Mouse (Mus musculus): ENCODE data around the gene Gfap. TPM values are rescaled to one million over a fixed set of nuclear protein-coding genes. Genes with fewer than 3 reads are reported as not detected.
A peak's percentile ranks its signal among the peaks of the same experiment; 100 is the strongest.

Gfap gene
- polyA plus RNA-seq, 1 experiment from 2014 or later = 2.4 TPM

- H3K27me3 ChIP-seq (replicated peaks) = no peaks in the 10 kb centered on the region
- H3K9ac ChIP-seq (replicated peaks) = no peak overlapping the region
- H3K4me3 ChIP-seq (replicated peaks) = no peak overlapping the region
- ATAC-seq (ENCODE audit: low FRiP score) = no peak
- 47% methylated on average over 4 of the region's 4 CpGs for WGBS
- H3K27ac ChIP-seq (replicated peaks) = no peak overlapping the region
- no peaks in the 10 kb centered on the region for H3K4me1 ChIP-seq
- no peaks in the 10 kb centered on the region for H3K9me3 ChIP-seq (replicated peaks)
- peaks cover 85% of the 10 kb centered on the region for H3K36me3 ChIP-seq
- H3K4me2 ChIP-seq = no peak overlapping the region
Measured at GRCm38 (mm10) chr11:102864272-102864671, 36.4 kb downstream of the Gfap start.

- no peak for ATAC-seq (ENCODE audit: low FRiP score)
- H3K36me3 ChIP-seq = peaks cover 87% of the 10 kb centered on the region
Measured at GRCm38 (mm10) chr11:102859933-102860332, 40.8 kb downstream of the Gfap start.

GRCm38 (mm10) chr11:102858951-102859350 lies 41.8 kb downstream of the Gfap start:
- H3K27me3 ChIP-seq (replicated peaks) = no peaks in the 10 kb centered on the region
- no peak overlapping the region for H3K9ac ChIP-seq (replicated peaks)
- H3K4me1 ChIP-seq = no peaks in the 10 kb centered on the region
- H3K36me3 ChIP-seq = peaks cover 90% of the 10 kb centered on the region
- WGBS = 71% methylated on average over 11 of the region's 11 CpGs
- H3K27ac ChIP-seq (replicated peaks) = peak overlapping the region; percentile 37; the same call in 1 of the 2 replicates
- H3K9me3 ChIP-seq (replicated peaks) = no peaks in the 10 kb centered on the region
- H3K4me2 ChIP-seq = no peak overlapping the region
- no peak for ATAC-seq (ENCODE audit: low FRiP score)
- H3K4me3 ChIP-seq (replicated peaks) = no peak overlapping the region

More at GRCm38 (mm10) chr11:102859933-102860332, 40.8 kb downstream of the Gfap start:
- Histone ChIP-seq H3K9ac (replicated peaks) (no peak overlapping the region), H3K4me2 (no peak overlapping the region), H3K27ac (replicated peaks) (no peak overlapping the region), H3K4me1 (no peaks in the 10 kb centered on the region), H3K4me3 (replicated peaks) (no peak overlapping the region), H3K27me3 (replicated peaks) (no peaks in the 10 kb centered on the region), H3K9me3 (replicated peaks) (no peaks in the 10 kb centered on the region)
- 87% methylated on average over 8 of the region's 8 CpGs for WGBS

GRCm38 (mm10) chr11:102855941-102856340 lies 44.8 kb downstream of the Gfap start:
- H3K36me3 ChIP-seq = peaks cover 92% of the 10 kb centered on the region
- WGBS = 89% methylated on average over 6 of the region's 6 CpGs
- no peaks in the 10 kb centered on the region for H3K4me1 ChIP-seq
- H3K4me2 ChIP-seq = no peak overlapping the region
- no peak overlapping the region for H3K27ac ChIP-seq (replicated peaks)
- no peak overlapping the region for H3K4me3 ChIP-seq (replicated peaks)
- H3K9me3 ChIP-seq (replicated peaks) = no peaks in the 10 kb centered on the region
- H3K9ac ChIP-seq (replicated peaks) = no peak overlapping the region
- H3K27me3 ChIP-seq (replicated peaks) = no peaks in the 10 kb centered on the region
- no peak for ATAC-seq (ENCODE audit: low FRiP score)

GRCm38 (mm10) chr11:102853760-102854159 lies 47.0 kb downstream of the Gfap start:
- Histone ChIP-seq H3K4me1 (no peaks in the 10 kb centered on the region), H3K27ac (replicated peaks) (no peak overlapping the region), H3K4me2 (no peak overlapping the region), H3K9ac (replicated peaks) (no peak overlapping the region), H3K36me3 (peaks cover 92% of the 10 kb centered on the region), H3K9me3 (replicated peaks) (no peaks in the 10 kb centered on the region), H3K4me3 (replicated peaks) (no peak overlapping the region), H3K27me3 (replicated peaks) (no peaks in the 10 kb centered on the region)
- no peak for ATAC-seq (ENCODE audit: low FRiP score)

- no peak for ATAC-seq (ENCODE audit: low FRiP score)
- Histone ChIP-seq H3K27me3 (replicated peaks) (no peaks in the 10 kb centered on the region), H3K36me3 (peaks cover 92% of the 10 kb centered on the region), H3K4me1 (no peaks in the 10 kb centered on the region), H3K4me2 (no peak overlapping the region), H3K9me3 (replicated peaks) (no peaks in the 10 kb centered on the region), H3K9ac (replicated peaks) (no peak overlapping the region), H3K27ac (replicated peaks) (no peak overlapping the region), H3K4me3 (replicated peaks) (no peak overlapping the region)
- WGBS = 68% methylated on average over 5 of the region's 5 CpGs
Measured at GRCm38 (mm10) chr11:102851883-102852282, 48.8 kb downstream of the Gfap start.

GRCm38 (mm10) chr11:102845926-102846325 lies 54.8 kb downstream of the Gfap start:
- no peak for ATAC-seq (ENCODE audit: low FRiP score)
- no peaks in the 10 kb centered on the region for H3K4me1 ChIP-seq

GRCm38 (mm10) chr11:102838616-102839150 lies 62.0 kb downstream of the Gfap start:
- 89% methylated on average over 9 of the region's 9 CpGs for WGBS
- no peaks in the 10 kb centered on the region for H3K9me3 ChIP-seq (replicated peaks)
- H3K4me1 ChIP-seq = no peaks in the 10 kb centered on the region
- peaks cover 66% of the 10 kb centered on the region for H3K36me3 ChIP-seq
- no peak overlapping the region for H3K27ac ChIP-seq (replicated peaks)
- ATAC-seq (ENCODE audit: low FRiP score) = no peak
- no peak overlapping the region for H3K4me2 ChIP-seq
- H3K27me3 ChIP-seq (replicated peaks) = no peaks in the 10 kb centered on the region
- no peak overlapping the region for H3K9ac ChIP-seq (replicated peaks)
- no peak overlapping the region for H3K4me3 ChIP-seq (replicated peaks)

More at GRCm38 (mm10) chr11:102845926-102846325, 54.8 kb downstream of the Gfap start:
- no peak overlapping the region for H3K4me2 ChIP-seq
- 94% methylated on average over 10 of the region's 10 CpGs for WGBS
- no peak overlapping the region for H3K9ac ChIP-seq (replicated peaks)
- H3K9me3 ChIP-seq (replicated peaks) = no peaks in the 10 kb centered on the region
- H3K4me3 ChIP-seq (replicated peaks) = no peak overlapping the region
- no peaks in the 10 kb centered on the region for H3K27me3 ChIP-seq (replicated peaks)
- H3K36me3 ChIP-seq = peaks cover 98% of the 10 kb centered on the region
- H3K27ac ChIP-seq (replicated peaks) = no peak overlapping the region

- Histone ChIP-seq H3K9ac (replicated peaks) (no peak overlapping the region), H3K36me3 (peaks cover 60% of the 10 kb centered on the region), H3K4me2 (no peak overlapping the region), H3K27ac (replicated peaks) (no peak overlapping the region), H3K4me1 (no peaks in the 10 kb centered on the region), H3K27me3 (replicated peaks) (no peaks in the 10 kb centered on the region), H3K9me3 (replicated peaks) (no peaks in the 10 kb centered on the region), H3K4me3 (replicated peaks) (no peak overlapping the region)
- 76% methylated on average over 2 of the region's 2 CpGs for WGBS
- no peak for ATAC-seq (ENCODE audit: low FRiP score)
Measured at GRCm38 (mm10) chr11:102838126-102838525, 62.6 kb downstream of the Gfap start.

- no peaks in the 10 kb centered on the region for H3K27me3 ChIP-seq (replicated peaks)
- 100% methylated on average over 1 of the region's 1 CpGs for WGBS
- H3K36me3 ChIP-seq = peaks cover 53% of the 10 kb centered on the region
- ATAC-seq (ENCODE audit: low FRiP score) = no peak
- no peak overlapping the region for H3K4me3 ChIP-seq (replicated peaks)
- no peaks in the 10 kb centered on the region for H3K9me3 ChIP-seq (replicated peaks)
- no peak overlapping the region for H3K9ac ChIP-seq (replicated peaks)
- H3K4me1 ChIP-seq = no peaks in the 10 kb centered on the region
- H3K4me2 ChIP-seq = no peak overlapping the region
- H3K27ac ChIP-seq (replicated peaks) = no peak overlapping the region
Measured at GRCm38 (mm10) chr11:102837385-102837784, 63.3 kb downstream of the Gfap start.
